Mouse (Mus musculus): ENCODE data around the gene Magi3.

DNA sequence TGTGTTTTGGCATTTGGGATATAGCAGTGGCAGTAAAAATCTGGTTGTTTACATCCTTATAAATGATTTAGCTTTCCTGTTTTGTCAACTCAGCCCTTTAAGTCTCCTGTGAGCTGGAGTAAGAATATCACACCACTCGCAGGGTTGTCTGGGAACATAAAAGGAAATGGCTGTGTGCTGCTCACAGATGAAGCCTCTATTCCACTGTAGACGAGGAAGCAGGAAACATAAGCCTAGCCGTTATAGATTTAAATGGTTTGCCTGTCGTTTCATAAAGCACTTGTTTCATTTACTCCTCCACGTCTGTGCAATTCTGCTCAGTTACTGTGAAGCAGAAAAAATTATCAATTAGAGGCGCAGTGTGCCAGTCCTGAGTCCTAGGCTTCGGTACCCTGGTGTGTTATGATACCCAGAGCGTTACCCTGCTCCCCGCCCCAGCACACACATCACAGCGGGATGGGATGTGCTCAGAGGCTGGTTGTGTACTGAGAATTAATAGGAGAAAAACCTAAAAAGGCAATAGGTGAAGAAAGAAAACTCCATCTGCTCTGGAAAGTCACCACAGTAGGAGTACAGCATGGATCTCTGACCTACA is 17.8 kb upstream of the Magi3 start:
- TF ChIP-seq NRF1 (IDR thresholded peaks at IDR 0.05; ENCODE audit: low read depth, low read length) = no peak
- no peak for TF ChIP-seq POLR2AphosphoS2 (IDR thresholded peaks at IDR 0.05; ENCODE audit: low read depth, low read length)
- no peak for TF ChIP-seq ZMIZ1 (IDR thresholded peaks at IDR 0.05; ENCODE audit: low read depth, low read length)
- TF ChIP-seq CTCF (conservative IDR thresholded peaks at IDR 0.05 in 1 of 2, IDR thresholded peaks at IDR 0.05 in 1 of 2; ENCODE audit: low read depth in 2 of 2, low read length in 2 of 2) = no peak
- no peak for TF ChIP-seq EP300 (IDR thresholded peaks at IDR 0.05; ENCODE audit: low read length)
